ENCODE assay signal across 7 mouse cellular contexts in genomic region chr1:37865401-37866215, GRCm38 (mm10). TPM values are rescaled to one million over a fixed set of nuclear protein-coding genes. Genes with fewer than 3 reads are reported as not detected.
DNase-seq lines count a peak whose midpoint lies in the region; ATAC-seq lines count a peak whose summit lies in the region.

No protein-coding gene starts in this region.

- DNase-seq in lung, postnatal 14 days, result no peak
- DNase-seq in hindlimb bud, embryonic 11.5 days (ENCODE audit: extremely low spot score, low read depth, low spot score), result peak; percentile 1
- no peak for DNase-seq in gastrocnemius, postnatal 4 days (ENCODE audit: low spot score in 2 of 2)
- no peak for DNase-seq in T-cell, adult 2 months (ENCODE audit: low spot score)

- H3K9ac ChIP-seq in lung, embryonic 15.5 days, result peak overlapping the region; percentile 60
- peak overlapping the region; percentile 79 for H3K9ac ChIP-seq in embryonic facial prominence, embryonic 13.5 days
- peak overlapping the region; percentile 60 for H3K9ac ChIP-seq in neural tube, embryonic 14.5 days (replicated peaks; ENCODE audit: low read depth, low read length)

- no peaks in the 10 kb centered on the region for H3K9me3 ChIP-seq in lung, embryonic 15.5 days
- no peaks in the 10 kb centered on the region for H3K9me3 ChIP-seq in embryonic facial prominence, embryonic 13.5 days
- H3K9me3 ChIP-seq in neural tube, embryonic 14.5 days (ENCODE audit: control insufficient read depth, low read length), result no peaks in the 10 kb centered on the region

- H3K4me3 ChIP-seq in lung, embryonic 15.5 days, result peak overlapping the region; percentile 82
- peak overlapping the region; percentile 70 for H3K4me3 ChIP-seq in embryonic facial prominence, embryonic 13.5 days
- H3K4me3 ChIP-seq in neural tube, embryonic 14.5 days (ENCODE audit: low read depth, low read length), result peak overlapping the region; percentile 46

- H3K4me1 ChIP-seq in lung, embryonic 15.5 days, result peaks cover 9% of the 10 kb centered on the region
- no peaks in the 10 kb centered on the region; the same call in 1 of the 2 replicates for H3K4me1 ChIP-seq in embryonic facial prominence, embryonic 13.5 days
- no peaks in the 10 kb centered on the region for H3K4me1 ChIP-seq in neural tube, embryonic 14.5 days (ENCODE audit: control insufficient read depth, insufficient read depth, low read length)

- no peak for ATAC-seq in lung, embryonic 15.5 days (ENCODE audit: borderline replicate concordance, extremely low read depth, low FRiP score, low TSS enrichment)
- ATAC-seq in embryonic facial prominence, embryonic 13.5 days (ENCODE audit: insufficient number of reproducible peaks, insufficient read depth, low FRiP score, low TSS enrichment, low read depth), result no peak
- no peak for ATAC-seq in neural tube, embryonic 14.5 days (ENCODE audit: low read depth)

- WGBS in lung, embryonic 15.5 days, result 10% methylated on average over 23 of the region's 23 CpGs
- WGBS in embryonic facial prominence, embryonic 13.5 days, result 9% methylated on average over 23 of the region's 23 CpGs
- WGBS in neural tube, embryonic 14.5 days, result 11% methylated on average over 23 of the region's 23 CpGs

- H3K27me3 ChIP-seq in lung, embryonic 15.5 days, result peaks cover 4% of the 10 kb centered on the region; the same call in 1 of the 2 replicates
- peaks cover 7% of the 10 kb centered on the region for H3K27me3 ChIP-seq in embryonic facial prominence, embryonic 13.5 days
- H3K27me3 ChIP-seq in neural tube, embryonic 14.5 days (ENCODE audit: control insufficient read depth, insufficient read depth, low read length), result no peaks in the 10 kb centered on the region

- no peaks in the 10 kb centered on the region for H3K36me3 ChIP-seq in lung, embryonic 15.5 days
- no peaks in the 10 kb centered on the region for H3K36me3 ChIP-seq in embryonic facial prominence, embryonic 13.5 days
- no peaks in the 10 kb centered on the region for H3K36me3 ChIP-seq in neural tube, embryonic 14.5 days (ENCODE audit: control insufficient read depth, insufficient read depth, low read length)

- H3K27ac ChIP-seq in lung, embryonic 15.5 days, result peak overlapping the region; percentile 90
- peak overlapping the region; percentile 82 for H3K27ac ChIP-seq in embryonic facial prominence, embryonic 13.5 days
- H3K27ac ChIP-seq in neural tube, embryonic 14.5 days (ENCODE audit: low read depth, low read length), result peak overlapping the region; percentile 82

- peak overlapping the region; percentile 74 for H3K4me2 ChIP-seq in lung, embryonic 15.5 days
- H3K4me2 ChIP-seq in embryonic facial prominence, embryonic 13.5 days, result peak overlapping the region; percentile 74
- peak overlapping the region; percentile 58 for H3K4me2 ChIP-seq in neural tube, embryonic 14.5 days (ENCODE audit: low read depth, low read length)

RNA-seq across cellular contexts. Expression of gene Tsga10, which starts 0.6 kb away (rescaled TPM):
- 7.4 and 7.7 TPM in 2 replicates for polyA plus RNA-seq in lung, embryonic 15.5 days (2015; fragmentation: Nextera tagmentation; extraction: Ambion mirVana)
- 6.0 and 6.9 TPM in 2 replicates for polyA plus RNA-seq in embryonic facial prominence, embryonic 13.5 days (2015; fragmentation: Nextera tagmentation; extraction: Ambion mirVana)
- polyA plus RNA-seq in neural tube, embryonic 14.5 days (2014; fragmentation: Nextera tagmentation; extraction: Ambion mirVana), result 16.7 and 19.4 TPM in 2 replicates
- 1 to 10 TPM; 4.7 to 5.4 TPM for total RNA-seq in gastrocnemius, postnatal 4 days (2021)

RNA-seq across cellular contexts. Expression of gene Lipt1, which starts 5.9 kb away (rescaled TPM):
- 7.8 and 8.3 TPM in 2 replicates for polyA plus RNA-seq in lung, embryonic 15.5 days (2015; fragmentation: Nextera tagmentation; extraction: Ambion mirVana)
- 8.3 and 8.6 TPM in 2 replicates for polyA plus RNA-seq in embryonic facial prominence, embryonic 13.5 days (2015; fragmentation: Nextera tagmentation; extraction: Ambion mirVana)
- polyA plus RNA-seq in neural tube, embryonic 14.5 days (2014; fragmentation: Nextera tagmentation; extraction: Ambion mirVana), result 8.4 and 8.9 TPM in 2 replicates
- total RNA-seq in gastrocnemius, postnatal 4 days (2021), result 1 to 10 TPM; 6.8 to 7.4 TPM

RNA-seq across cellular contexts. Expression of gene Mitd1, which starts 24.6 kb away (rescaled TPM):
- 23.7 and 28.3 TPM in 2 replicates for polyA plus RNA-seq in lung, embryonic 15.5 days (2015; fragmentation: Nextera tagmentation; extraction: Ambion mirVana)
- polyA plus RNA-seq in embryonic facial prominence, embryonic 13.5 days (2015; fragmentation: Nextera tagmentation; extraction: Ambion mirVana), result 26.5 and 27.7 TPM in 2 replicates
- 12.3 and 17.3 TPM in 2 replicates for polyA plus RNA-seq in neural tube, embryonic 14.5 days (2014; fragmentation: Nextera tagmentation; extraction: Ambion mirVana)
- 1 to 10 TPM; 7.1 to 7.6 TPM for total RNA-seq in gastrocnemius, postnatal 4 days (2021)

RNA-seq across cellular contexts. Expression of gene Mrpl30, which starts 24.7 kb away (rescaled TPM):
- 212 and 218 TPM in 2 replicates for polyA plus RNA-seq in lung, embryonic 15.5 days (2015; fragmentation: Nextera tagmentation; extraction: Ambion mirVana)
- polyA plus RNA-seq in embryonic facial prominence, embryonic 13.5 days (2015; fragmentation: Nextera tagmentation; extraction: Ambion mirVana), result 240 and 260 TPM in 2 replicates
- 286 and 291 TPM in 2 replicates for polyA plus RNA-seq in neural tube, embryonic 14.5 days (2014; fragmentation: Nextera tagmentation; extraction: Ambion mirVana)
- 100 to 1,000 TPM; 233 to 247 TPM for total RNA-seq in gastrocnemius, postnatal 4 days (2021)

RNA-seq across cellular contexts. Expression of gene Lyg2, which starts 50.7 kb away (rescaled TPM):
- polyA plus RNA-seq in lung, embryonic 15.5 days (2015; fragmentation: Nextera tagmentation; extraction: Ambion mirVana), result not detected in 2 replicates
- not detected in 2 replicates for polyA plus RNA-seq in embryonic facial prominence, embryonic 13.5 days (2015; fragmentation: Nextera tagmentation; extraction: Ambion mirVana)
- polyA plus RNA-seq in neural tube, embryonic 14.5 days (2014; fragmentation: Nextera tagmentation; extraction: Ambion mirVana), result not detected in 2 replicates
- not detected for total RNA-seq in gastrocnemius, postnatal 4 days (2021)
